Mouse (Mus musculus) adrenal gland, postnatal 10 days (tissue): ENCODE data around the gene Maco1. TPM values are rescaled to one million over a fixed set of nuclear protein-coding genes. Genes with fewer than 3 reads are reported as not detected.

Source experiments
- DNase-seq: peaks from one replicate; pipeline ENCODE4 v3.0.0; 2021; ENCODE audit warnings: mixed read lengths
- long read RNA-seq, 2 experiments: library from polyadenylated mRNA; stranded (forward); transcript quantifications; one replicate each; pipeline ENCODE4 v2.0.0; 2021
- total RNA-seq, 2 experiments: library from RNA; stranded (reverse); gene quantifications; 2 replicates each; pipeline ENCODE4 v1.2.3; 2021

The Maco1 gene
- total RNA-seq: 10 to 100 TPM; 33.3 to 34.5 TPM
- long read RNA-seq, experiment 1, transcript Maco1-201 (11 exons, 3,826 nt): major isoform, 17 of 41 reads
- long read RNA-seq, experiment 1, partial matches to known transcripts: 12 of 41 reads
- long read RNA-seq, experiment 1, other reads (novel, unspliced or antisense): 12 of 41 reads
- long read RNA-seq, experiment 2, transcript Maco1-201 (11 exons, 3,826 nt): major isoform, 9 of 18 reads
- long read RNA-seq, experiment 2, partial matches to known transcripts: 2 of 18 reads
- long read RNA-seq, experiment 2, other reads (novel, unspliced or antisense): 7 of 18 reads

- DNase-seq: peak; percentile 100
Observed at GRCm38 (mm10) chr4:134853259-134853636, at the start of gene Maco1. Maco1 (minus strand) TSS chr4:134853345.

GRCm38 (mm10) chr4:134901126-134901525 is 48.0 kb upstream of the Maco1 start:
- no peak for DNase-seq

- peak; percentile 77 for DNase-seq
Observed at GRCm38 (mm10) chr4:134897256-134897655, 44.1 kb upstream of the Maco1 start.

DNA sequence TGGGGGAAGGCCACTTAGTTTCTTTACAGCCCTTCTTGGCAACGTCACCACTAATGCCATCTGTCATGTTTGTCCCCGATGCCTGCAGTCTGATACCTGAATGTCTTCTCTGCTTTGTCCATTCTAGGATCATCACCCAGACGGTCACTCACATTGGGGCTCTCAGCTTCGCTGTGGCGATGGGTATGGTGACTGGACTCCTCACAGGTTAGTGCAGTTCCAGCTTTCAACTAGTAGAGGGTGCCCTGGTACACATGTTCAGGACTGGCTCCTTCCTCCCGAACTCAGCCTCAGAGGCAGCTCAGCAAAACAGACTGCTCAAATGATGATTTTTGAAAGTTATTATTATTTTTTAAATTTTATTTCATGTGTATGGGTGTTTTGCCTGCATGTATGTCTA is 39.0 kb upstream of the Maco1 start:
- peak; percentile 79 for DNase-seq

DNA sequence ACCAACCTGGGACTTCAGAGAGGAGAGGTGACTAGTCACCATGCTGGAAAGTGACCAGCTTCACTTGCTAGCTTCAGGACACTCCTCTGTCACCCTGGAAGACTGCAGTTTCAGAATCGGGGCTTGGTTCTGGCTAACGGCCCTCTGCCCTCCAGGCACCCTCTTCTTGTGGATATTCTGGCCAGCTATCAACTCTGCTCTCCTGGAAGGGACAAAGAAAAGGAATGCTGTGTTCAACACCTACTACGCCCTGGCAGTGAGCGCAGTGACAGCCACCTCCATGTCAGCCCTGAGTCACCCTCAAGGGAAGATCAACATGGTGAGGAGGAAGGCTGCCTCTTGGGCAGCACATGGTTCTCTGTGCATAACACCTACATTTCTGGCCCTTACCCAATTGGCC is 31.2 kb upstream of the Maco1 start:
- DNase-seq: no peak

GRCm38 (mm10) chr4:134883808-134884207 is 30.7 kb upstream of the Maco1 start:
- no peak for DNase-seq

DNA sequence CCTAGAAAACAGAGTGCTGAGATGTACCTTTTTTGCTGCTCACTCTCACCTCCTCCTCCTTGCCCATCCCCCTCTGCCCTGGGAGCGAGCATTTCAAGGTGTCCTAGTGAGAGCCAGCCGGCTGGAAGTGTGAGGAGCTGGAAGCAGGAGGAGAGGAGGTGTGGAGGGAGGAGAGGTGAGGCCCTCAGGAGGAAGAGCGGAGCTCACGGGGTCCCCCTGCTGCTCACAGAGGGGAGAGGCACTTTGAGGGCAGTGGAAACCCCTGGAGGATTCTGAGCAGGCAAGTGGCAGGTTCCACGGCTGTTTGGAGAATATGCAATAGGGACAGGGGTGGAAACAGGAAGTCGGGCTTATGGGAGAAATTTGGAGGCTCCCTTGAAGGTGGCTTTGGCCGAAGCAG is 30.1 kb upstream of the Maco1 start:
- DNase-seq: peak; percentile 50

- DNase-seq: peak; percentile 29
Observed at GRCm38 (mm10) chr4:134880041-134880440, 26.9 kb upstream of the Maco1 start.

DNA sequence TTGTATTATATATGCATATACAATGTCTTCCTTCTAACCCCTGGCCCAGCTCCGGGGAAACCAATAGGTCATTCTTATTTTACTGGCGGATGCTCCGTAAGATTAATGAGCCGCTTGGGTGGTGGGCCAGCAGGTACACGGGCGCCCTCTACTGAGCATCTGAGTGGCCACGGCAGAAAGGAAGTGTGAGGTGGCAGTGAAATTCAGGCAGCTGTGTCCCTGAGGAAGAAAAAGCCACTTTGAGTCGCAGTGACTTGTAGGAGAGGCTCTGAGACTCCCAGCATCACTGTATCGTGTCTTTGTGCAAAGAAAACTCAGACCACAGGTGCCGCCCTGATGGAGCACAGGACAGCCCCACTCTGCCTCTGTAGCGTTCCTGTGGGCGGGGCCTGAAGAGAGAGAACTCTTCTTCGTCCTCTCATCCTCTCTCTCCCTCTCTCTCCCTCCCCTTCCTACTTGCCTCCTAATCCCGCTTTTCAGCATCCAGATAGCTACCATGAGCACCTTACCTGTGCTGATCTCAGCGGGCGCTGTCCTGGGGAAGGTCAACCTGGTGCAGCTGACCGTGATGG is 26.4 kb upstream of the Maco1 start:
- DNase-seq: peak; percentile 85

DNA sequence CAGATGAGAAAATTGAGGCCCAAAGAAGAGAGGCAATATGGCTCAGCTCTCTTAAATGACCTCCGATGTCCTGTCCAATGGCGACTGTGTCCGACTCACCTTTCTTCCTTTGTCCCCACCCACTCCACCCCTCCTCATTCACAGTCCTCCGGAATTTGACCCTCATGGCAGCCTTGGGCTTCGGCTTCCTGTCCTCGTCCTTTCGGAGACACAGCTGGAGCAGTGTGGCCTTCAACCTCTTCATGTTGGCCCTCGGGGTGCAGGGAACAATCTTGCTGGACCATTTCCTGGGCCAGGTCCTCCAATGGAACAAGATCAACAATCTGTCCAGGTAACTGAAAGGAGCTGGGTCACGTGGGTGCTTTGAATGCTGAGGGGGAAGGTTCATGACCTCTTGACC is 23.0 kb upstream of the Maco1 start:
- DNase-seq: no peak

DNA sequence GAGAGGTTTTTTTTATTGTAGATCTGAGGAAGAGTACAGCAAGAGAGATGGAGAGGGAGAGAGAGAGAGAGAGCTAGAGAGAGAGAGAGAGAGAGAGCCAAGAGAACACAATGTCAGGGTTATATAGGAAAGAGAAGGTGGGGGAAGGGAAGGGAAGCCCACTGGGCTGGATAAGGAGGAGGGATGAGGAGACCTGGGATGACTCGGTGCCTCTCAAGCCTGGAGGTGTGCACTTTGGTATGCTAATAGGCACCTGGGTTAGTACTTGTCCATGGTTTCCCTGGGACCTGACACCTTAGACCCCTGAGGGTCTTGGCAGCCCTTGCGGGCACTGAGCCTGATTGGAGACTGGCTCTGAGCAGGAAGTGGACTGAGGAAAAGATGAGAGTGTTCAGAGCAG is 18.8 kb upstream of the Maco1 start:
- DNase-seq: no peak

DNA sequence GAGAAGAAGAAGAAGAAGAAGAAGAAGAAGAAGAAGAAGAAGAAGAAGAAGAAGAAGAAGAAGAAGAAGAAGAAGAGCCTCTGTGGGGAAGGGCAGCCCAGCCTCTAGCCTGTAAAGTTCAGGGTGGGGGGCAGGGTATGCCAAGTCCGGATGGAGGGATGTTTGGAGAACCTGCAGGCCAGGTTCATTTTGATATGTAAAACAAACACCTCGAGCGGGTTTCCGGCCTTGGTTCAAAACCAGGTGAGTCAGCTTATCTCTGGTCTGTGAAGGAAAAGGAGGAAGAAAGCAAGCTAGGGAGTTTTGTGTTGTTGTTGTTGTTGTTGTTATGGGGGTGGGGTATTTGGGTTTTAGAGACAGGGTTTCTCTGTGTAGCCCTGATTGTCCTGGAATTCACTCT is 18.3 kb upstream of the Maco1 start:
- DNase-seq: no peak

GRCm38 (mm10) chr4:134869815-134870375 is 16.8 kb upstream of the Maco1 start:
- DNase-seq: no peak

GRCm38 (mm10) chr4:134869068-134869730 is 16.1 kb upstream of the Maco1 start:
- DNase-seq: no peak

DNA sequence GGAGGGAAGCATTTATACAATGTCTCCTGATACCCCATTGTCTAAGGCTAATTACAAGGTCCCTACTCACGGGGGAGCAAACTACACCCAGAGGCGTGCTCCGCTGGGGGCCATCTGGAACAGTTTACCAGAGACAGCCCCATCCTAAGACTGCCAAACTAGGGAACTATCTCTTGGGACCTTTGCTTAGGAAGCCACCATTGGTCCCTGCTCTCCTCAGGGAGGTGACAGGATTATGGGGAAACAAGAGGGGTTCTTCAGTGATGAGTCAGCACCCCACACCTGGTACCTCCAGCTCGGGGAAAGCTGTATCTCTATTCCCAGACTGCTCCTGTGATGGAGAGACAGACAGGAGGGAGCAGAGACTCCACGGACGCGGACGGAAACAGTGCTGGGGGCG is 15.3 kb upstream of the Maco1 start:
- no peak for DNase-seq

GRCm38 (mm10) chr4:134868065-134868464 is 14.9 kb upstream of the Maco1 start:
- no peak for DNase-seq

- no peak for DNase-seq
Observed at GRCm38 (mm10) chr4:134867661-134868060, 14.5 kb upstream of the Maco1 start.

GRCm38 (mm10) chr4:134867213-134867612 is 14.1 kb upstream of the Maco1 start:
- DNase-seq: no peak

- DNase-seq: no peak
Observed at GRCm38 (mm10) chr4:134865789-134866188, 12.6 kb upstream of the Maco1 start.

GRCm38 (mm10) chr4:134865340-134865739 is 12.2 kb upstream of the Maco1 start:
- no peak for DNase-seq

DNA sequence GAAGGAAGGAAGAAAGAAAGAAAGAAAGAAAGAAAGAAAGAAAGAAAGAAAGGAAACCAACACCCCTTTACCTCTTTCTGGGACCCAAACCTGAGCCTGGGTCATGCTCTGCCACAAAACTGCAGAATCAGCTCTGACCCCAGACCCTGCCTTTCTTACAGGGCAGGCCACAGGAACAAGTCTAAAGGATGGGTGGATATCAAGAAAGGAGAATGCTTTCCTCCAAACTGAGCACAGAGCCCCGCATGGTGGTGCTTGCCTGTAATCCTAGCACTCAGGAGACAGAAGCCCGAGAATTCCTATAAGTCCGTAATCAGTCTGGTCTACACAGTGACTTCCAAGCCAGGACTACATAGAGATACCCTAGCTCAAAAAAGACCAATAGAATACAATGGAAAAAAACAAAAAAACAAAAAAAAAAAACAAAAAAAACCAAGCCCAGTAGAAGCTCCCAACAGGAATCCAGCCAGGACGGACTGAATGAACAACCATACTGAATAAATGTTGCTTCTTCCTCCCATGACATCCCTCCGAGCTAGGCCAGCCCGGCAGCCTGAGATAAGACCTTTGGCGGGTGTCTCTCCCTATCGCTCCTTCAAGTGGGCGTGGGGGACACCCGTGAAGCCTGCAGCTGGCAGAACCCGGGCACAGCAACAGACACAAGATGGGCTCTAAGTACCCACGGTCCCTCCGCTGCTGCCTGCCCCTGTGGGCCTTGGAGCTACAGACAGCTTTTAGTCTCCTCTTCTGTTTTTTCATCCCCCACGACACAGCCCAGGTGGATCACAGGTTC is 11.0 kb upstream of the Maco1 start, which contains the start of gene Rhd:
Rhd (plus strand) TSS at position 600 of the 793 bp plus-strand sequence.
- no peak for DNase-seq

- DNase-seq: no peak
Observed at GRCm38 (mm10) chr4:134862996-134863395, 9.9 kb upstream of the Maco1 start.
